In genomic region chr7:74107176-74107928, GRCm38 (mm10) we compare ENCODE assay signal across 9 mouse cellular contexts.
DNase-seq lines count a peak whose midpoint lies in the region; ATAC-seq lines count a peak whose summit lies in the region.
"Had no signal": no experiment of that assay in that cellular context is flagged by ENCODE, and none has a peak within 500 bp of the region (broad histone marks: within the 10 kb centered on the region; RNA-seq: fewer than 3 reads in every experiment).

No protein-coding gene starts in this region.

- 45% methylated on average over 5 of the region's 5 CpGs for WGBS in intestine, embryonic 16.5 days

- peak; percentile 82 for ATAC-seq in intestine, embryonic 16.5 days

- no peak overlapping the region for H3K4me3 ChIP-seq in intestine, embryonic 16.5 days (ENCODE audit: low read length)
- H3K4me3 ChIP-seq: midbrain, embryonic 12.5 days had no signal

- no peak overlapping the region for H3K9ac ChIP-seq in intestine, embryonic 16.5 days (ENCODE audit: low read depth, low read length)
- H3K9ac ChIP-seq: midbrain, embryonic 12.5 days had no signal

- no peaks in the 10 kb centered on the region for H3K36me3 ChIP-seq in intestine, embryonic 16.5 days (ENCODE audit: control insufficient read depth, insufficient read depth, low read length)
- H3K36me3 ChIP-seq: midbrain, embryonic 12.5 days had no signal

- DNase-seq in kidney, adult 11 months, result peak; percentile 4
- DNase-seq in kidney, adult 18-20 months, result no peak
- peak; percentile 11 for DNase-seq in adrenal gland, adult 8-10 months
- peak; percentile 92 to 96 for DNase-seq in cerebellum, postnatal 14 days
- DNase-seq in lung, postnatal 36 days, result peak; percentile 39
- no peak for DNase-seq in B cell, adult 2 months
- no peak for DNase-seq in thymus, postnatal 25 days

- H3K4me2 ChIP-seq in intestine, embryonic 16.5 days (ENCODE audit: low read depth, low read length), result no peak overlapping the region
- H3K4me2 ChIP-seq: midbrain, embryonic 12.5 days had no signal

- no peaks in the 10 kb centered on the region for H3K27me3 ChIP-seq in intestine, embryonic 16.5 days (replicated peaks; ENCODE audit: control insufficient read depth, insufficient read depth, low read length)
- H3K27me3 ChIP-seq: midbrain, embryonic 12.5 days had no signal

- H3K4me1 ChIP-seq in intestine, embryonic 16.5 days (ENCODE audit: control insufficient read depth, insufficient read depth, low read length), result 0 out of 2 replicates have a peak, but pooled peaks cover 3% of the 10 kb centered on the region
- H3K4me1 ChIP-seq: midbrain, embryonic 12.5 days had no signal

- no peak overlapping the region for H3K27ac ChIP-seq in intestine, embryonic 16.5 days (ENCODE audit: low read length)
- H3K27ac ChIP-seq: midbrain, embryonic 12.5 days had no signal

- no peaks in the 10 kb centered on the region for H3K9me3 ChIP-seq in intestine, embryonic 16.5 days (ENCODE audit: control insufficient read depth, low read length)
- H3K9me3 ChIP-seq: midbrain, embryonic 12.5 days had no signal

Comparison
In these comparisons a context has a peak if more than half of its experiments do, and no peak if none do; other contexts are left out.
1. DNase-seq: peak in kidney, adult 11 months (single experiment), adrenal gland, adult 8-10 months (single experiment), cerebellum, postnatal 14 days (2 of 2) and lung, postnatal 36 days (single experiment); none in kidney, adult 18-20 months (single experiment), B cell, adult 2 months (0 of 2) and thymus, postnatal 25 days (single experiment).